Mouse (Mus musculus): Measurements from ENCODE around the gene Ros1. TPM values are rescaled to one million over a fixed set of nuclear protein-coding genes. Genes with fewer than 3 reads are reported as not detected.
A peak's percentile ranks its signal among the peaks of the same experiment; 100 is the strongest.

Gene Ros1
- polyA plus RNA-seq, 1 experiment from 2014 or later, result not detected

GRCm38 (mm10) chr10:52130762-52131161 lies 64.3 kb downstream of the Ros1 start:
- 45% methylated on average over 2 of the region's 2 CpGs for WGBS
- Histone ChIP-seq H3K4me2 (replicated peaks) (no peak overlapping the region), H3K4me3 (no peak overlapping the region), H3K36me3 (no peaks in the 10 kb centered on the region), H3K9ac (no peak overlapping the region), H3K4me1 (no peaks in the 10 kb centered on the region), H3K27ac (no peak overlapping the region), H3K27me3 (no peaks in the 10 kb centered on the region), H3K9me3 (replicated peaks) (no peaks in the 10 kb centered on the region)
- ATAC-seq (ENCODE audit: low FRiP score), result no peak

GRCm38 (mm10) chr10:52128874-52129412 lies 66.1 kb downstream of the Ros1 start:
- H3K9me3 ChIP-seq (replicated peaks), result no peaks in the 10 kb centered on the region
- no peak overlapping the region for H3K9ac ChIP-seq
- no peak for ATAC-seq (ENCODE audit: low FRiP score)
- 63% methylated on average over 5 of the region's 5 CpGs for WGBS
- no peaks in the 10 kb centered on the region for H3K36me3 ChIP-seq
- H3K4me3 ChIP-seq, result no peak overlapping the region
- no peaks in the 10 kb centered on the region for H3K4me1 ChIP-seq
- H3K27me3 ChIP-seq, result no peaks in the 10 kb centered on the region
- H3K27ac ChIP-seq, result no peak overlapping the region
- no peak overlapping the region for H3K4me2 ChIP-seq (replicated peaks)

- 38% methylated on average over 4 of the region's 4 CpGs for WGBS
- no peak overlapping the region for H3K4me3 ChIP-seq
- H3K9ac ChIP-seq, result no peak overlapping the region
- no peaks in the 10 kb centered on the region for H3K36me3 ChIP-seq
- peak; percentile 66 for ATAC-seq (ENCODE audit: low FRiP score)
- H3K27me3 ChIP-seq, result no peaks in the 10 kb centered on the region
- H3K27ac ChIP-seq, result no peak overlapping the region
- H3K4me1 ChIP-seq, result no peaks in the 10 kb centered on the region
- no peak overlapping the region for H3K4me2 ChIP-seq (replicated peaks)
- H3K9me3 ChIP-seq (replicated peaks), result no peaks in the 10 kb centered on the region
Measured at GRCm38 (mm10) chr10:52106164-52106757, 88.8 kb downstream of the Ros1 start.

GRCm38 (mm10) chr10:52101273-52101672 lies 93.8 kb downstream of the Ros1 start:
- Histone ChIP-seq H3K36me3 (no peaks in the 10 kb centered on the region), H3K27me3 (no peaks in the 10 kb centered on the region), H3K4me1 (no peaks in the 10 kb centered on the region), H3K9ac (no peak overlapping the region), H3K27ac (no peak overlapping the region), H3K4me3 (no peak overlapping the region), H3K4me2 (replicated peaks) (no peak overlapping the region), H3K9me3 (replicated peaks) (no peaks in the 10 kb centered on the region)
- no peak for ATAC-seq (ENCODE audit: low FRiP score)
- 67% methylated on average over 1 of the region's 1 CpGs for WGBS

GRCm38 (mm10) chr10:52092181-52092580 lies 102.9 kb downstream of the Ros1 start:
- Histone ChIP-seq H3K4me3 (no peak overlapping the region), H3K4me1 (no peaks in the 10 kb centered on the region), H3K4me2 (replicated peaks) (no peak overlapping the region), H3K27me3 (no peaks in the 10 kb centered on the region), H3K27ac (no peak overlapping the region), H3K9me3 (replicated peaks) (no peaks in the 10 kb centered on the region), H3K9ac (no peak overlapping the region), H3K36me3 (no peaks in the 10 kb centered on the region)
- 94% methylated on average over 4 of the region's 4 CpGs for WGBS
- ATAC-seq (ENCODE audit: low FRiP score), result no peak

- Histone ChIP-seq H3K9me3 (replicated peaks) (no peaks in the 10 kb centered on the region), H3K9ac (no peak overlapping the region), H3K4me3 (no peak overlapping the region), H3K36me3 (no peaks in the 10 kb centered on the region), H3K27ac (no peak overlapping the region), H3K4me1 (no peaks in the 10 kb centered on the region), H3K4me2 (replicated peaks) (no peak overlapping the region), H3K27me3 (no peaks in the 10 kb centered on the region)
- 91% methylated on average over 6 of the region's 6 CpGs for WGBS
- no peak for ATAC-seq (ENCODE audit: low FRiP score)
Measured at GRCm38 (mm10) chr10:52086681-52087080, 108.4 kb downstream of the Ros1 start.

- no peaks in the 10 kb centered on the region for H3K36me3 ChIP-seq
- no peak overlapping the region for H3K4me3 ChIP-seq
- no peaks in the 10 kb centered on the region for H3K9me3 ChIP-seq (replicated peaks)
- H3K27ac ChIP-seq, result no peak overlapping the region
- no peaks in the 10 kb centered on the region for H3K4me1 ChIP-seq
- H3K27me3 ChIP-seq, result no peaks in the 10 kb centered on the region
- H3K4me2 ChIP-seq (replicated peaks), result no peak overlapping the region
- H3K9ac ChIP-seq, result no peak overlapping the region
- ATAC-seq (ENCODE audit: low FRiP score), result no peak
Measured at GRCm38 (mm10) chr10:52072482-52072881, 122.6 kb downstream of the Ros1 start.

- H3K4me1 ChIP-seq, result no peaks in the 10 kb centered on the region
- ATAC-seq (ENCODE audit: low FRiP score), result no peak
- WGBS, result 56% methylated on average over 3 of the region's 3 CpGs
- H3K4me2 ChIP-seq (replicated peaks), result no peak overlapping the region
- H3K9ac ChIP-seq, result no peak overlapping the region
- no peaks in the 10 kb centered on the region for H3K36me3 ChIP-seq
- no peaks in the 10 kb centered on the region for H3K27me3 ChIP-seq
- no peaks in the 10 kb centered on the region for H3K9me3 ChIP-seq (replicated peaks)
- H3K27ac ChIP-seq, result no peak overlapping the region
- H3K4me3 ChIP-seq, result no peak overlapping the region
Measured at GRCm38 (mm10) chr10:52048287-52048686, 146.8 kb downstream of the Ros1 start.

GRCm38 (mm10) chr10:52043086-52043485 lies 152.0 kb downstream of the Ros1 start:
- ATAC-seq (ENCODE audit: low FRiP score), result no peak
- WGBS, result 62% methylated on average over 5 of the region's 5 CpGs

GRCm38 (mm10) chr10:52039392-52039791 lies 155.7 kb downstream of the Ros1 start:
- Histone ChIP-seq H3K36me3 (no peaks in the 10 kb centered on the region), H3K4me1 (no peaks in the 10 kb centered on the region), H3K9me3 (replicated peaks) (no peaks in the 10 kb centered on the region), H3K4me3 (no peak overlapping the region), H3K27ac (no peak overlapping the region), H3K4me2 (replicated peaks) (no peak overlapping the region), H3K9ac (no peak overlapping the region), H3K27me3 (no peaks in the 10 kb centered on the region)
- no peak for ATAC-seq (ENCODE audit: low FRiP score)
- 68% methylated on average over 1 of the region's 1 CpGs for WGBS

More at GRCm38 (mm10) chr10:52043086-52043485, 152.0 kb downstream of the Ros1 start:
- Histone ChIP-seq H3K27ac (no peak overlapping the region), H3K4me3 (no peak overlapping the region), H3K27me3 (no peaks in the 10 kb centered on the region), H3K9me3 (replicated peaks) (no peaks in the 10 kb centered on the region), H3K4me2 (replicated peaks) (no peak overlapping the region), H3K9ac (no peak overlapping the region), H3K36me3 (no peaks in the 10 kb centered on the region), H3K4me1 (no peaks in the 10 kb centered on the region)

GRCm38 (mm10) chr10:52033729-52034128 lies 161.3 kb downstream of the Ros1 start:
- Histone ChIP-seq H3K27ac (no peak overlapping the region), H3K36me3 (no peaks in the 10 kb centered on the region), H3K4me1 (no peaks in the 10 kb centered on the region), H3K9me3 (replicated peaks) (no peaks in the 10 kb centered on the region), H3K4me3 (no peak overlapping the region), H3K27me3 (peaks cover 36% of the 10 kb centered on the region), H3K9ac (no peak overlapping the region), H3K4me2 (replicated peaks) (no peak overlapping the region)
- ATAC-seq (ENCODE audit: low FRiP score), result no peak

- Histone ChIP-seq H3K9me3 (replicated peaks) (no peaks in the 10 kb centered on the region), H3K4me3 (no peak overlapping the region), H3K4me1 (peaks cover 11% of the 10 kb centered on the region), H3K27me3 (peaks cover 77% of the 10 kb centered on the region), H3K4me2 (replicated peaks) (no peak overlapping the region), H3K36me3 (no peaks in the 10 kb centered on the region), H3K27ac (no peak overlapping the region), H3K9ac (no peak overlapping the region)
- WGBS, result 3% methylated on average over 10 of the region's 10 CpGs
- no peak for ATAC-seq (ENCODE audit: low FRiP score)
Measured at GRCm38 (mm10) chr10:52029421-52030080, 165.5 kb downstream of the Ros1 start.

Data from hindbrain, embryonic 12.5 days (tissue).